In genomic region chr14:7817770-7818462, GRCm38 (mm10) we compare ENCODE assay signal across 8 mouse cellular contexts. TPM values are rescaled to one million over a fixed set of nuclear protein-coding genes. Genes with fewer than 3 reads are reported as not detected.
DNase-seq lines count a peak whose midpoint lies in the region; ATAC-seq and TF ChIP-seq lines count a peak whose summit lies in the region.

Flnb (plus strand) TSS chr14:7817957.

- intact Hi-C loops in left cerebral cortex, adult 2 months (cut with DNase I), result loop anchor here (1.0 to 5.0 kb wide), 4 partner anchors 34 to 179 kb away; no protein-coding TSS in a partner anchor

- no peaks in the 10 kb centered on the region for H3K79me2 ChIP-seq in macrophage (ENCODE audit: inconsistent target)

- peak; percentile 98 for TF ChIP-seq CTCF in left cerebral cortex, adult 2 months (IDR thresholded peaks at IDR 0.05)

- no peaks in the 10 kb centered on the region for H3K36me3 ChIP-seq in macrophage (ENCODE audit: inconsistent target)

- H3K27ac ChIP-seq in left cerebral cortex, adult 2 months, result peak within 1 kb of the TSS; percentile 87
- H3K27ac ChIP-seq in macrophage, result no peak within 1 kb of the TSS

- ATAC-seq in common myeloid progenitor, adult 5-6 weeks (replicated peaks; ENCODE audit: low read depth, poor library complexity, severe bottlenecking), result peak; percentile 93

- WGBS in macrophage (ENCODE audit: missing documents), result under 1% methylated on average over 49 of the region's 49 CpGs

- peak; percentile 91 for DNase-seq in adipocyte (ENCODE audit: low spot score)
- peak; percentile 97 for DNase-seq in gastrocnemius, postnatal 10 days
- peak; percentile 90 for DNase-seq in hindlimb bud, embryonic 11.5 days (ENCODE audit: extremely low spot score, low read depth, low spot score)
- peak; percentile 94 to 99 for DNase-seq in left cerebral cortex, adult 2 months (ENCODE audit: extremely low spot score in 1 of 2, low spot score in 2 of 2)
- DNase-seq in retina, postnatal 7 days (ENCODE audit: low read depth, low spot score), result peak; percentile 89
- peak; percentile 93 to 99 for DNase-seq in urinary bladder, adult 18-20 months (ENCODE audit: low spot score in 2 of 2)

- H3K4me3 ChIP-seq in left cerebral cortex, adult 2 months, result peak within 1 kb of the TSS; percentile 87
- H3K4me3 ChIP-seq in macrophage (ENCODE audit: inconsistent target), result peak within 1 kb of the TSS; percentile 43

RNA-seq across cellular contexts. Expression of gene Flnb, which starts in this region (rescaled TPM):
- total RNA-seq in common myeloid progenitor, adult 5-6 weeks (2017), result 14.3 and 16.9 TPM in 2 replicates
- total RNA-seq in gastrocnemius, postnatal 10 days (2021), result 10 to 100 TPM; 29.5 to 30.8 TPM
- total RNA-seq in left cerebral cortex, adult 2 months (2021), result 10 to 100 TPM; 66.0 to 68.6 TPM
- total RNA-seq in macrophage (2018; cell fraction: chromatin; rRNA removed), result 100 to 1,000 TPM in 3 of 26 experiments, 10 to 100 TPM in 8, 1 to 10 TPM in 15; 5.6 to 278 (median 9.5) TPM
- total RNA-seq in macrophage (2018; cell fraction: cytosol; rRNA removed), result 10 to 100 TPM in 4 of 26 experiments, 1 to 10 TPM in 22; 3.4 to 18.0 (median 6.3) TPM
- total RNA-seq in macrophage (2018; cell fraction: nucleus; rRNA removed), result 100 to 1,000 TPM in 1 of 26 experiments, 10 to 100 TPM in 15, 1 to 10 TPM in 10; 5.4 to 154 (median 11.8) TPM
- 2.8 to 5.3 TPM (median 3.6 TPM) in 3 replicates for polyA plus RNA-seq in macrophage (2018)
